Mouse (Mus musculus) leukemia stem cell, adult 10-12 weeks (primary cell): ENCODE measurements around the gene Prl3a1. TPM values are rescaled to one million over a fixed set of nuclear protein-coding genes. Genes with fewer than 3 reads are reported as not detected.

Experiments used
- polyA plus RNA-seq: library from polyadenylated mRNA; stranded (reverse); fragments of >175 nt; gene quantifications from 2 replicates; pipeline ENCODE4 v1.2.3, GENCODE M21; 2012; ENCODE audit warnings: low replicate concordance

Gene Prl3a1
- not detected in 2 replicates for polyA plus RNA-seq

DNA sequence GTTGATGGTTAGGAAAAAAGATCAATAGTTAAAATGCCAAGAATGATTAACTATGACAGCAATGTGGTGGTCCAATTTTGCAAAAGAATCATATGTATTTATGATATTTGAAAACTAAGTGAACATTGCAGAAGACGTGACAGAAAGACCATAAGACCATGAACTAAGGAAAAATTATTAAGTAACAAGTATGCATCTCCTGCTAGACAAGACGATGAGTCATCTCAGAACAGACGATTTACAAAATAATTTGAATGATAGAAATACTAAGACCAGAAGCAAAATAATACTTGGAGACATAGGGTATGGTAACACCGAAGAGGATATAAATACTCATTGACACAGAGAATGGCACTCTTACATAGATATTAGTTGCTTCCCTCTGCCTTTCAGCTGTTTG is at the start of gene Prl3a1:
TSS of gene Prl3a1 (plus strand) at position 301 of the 400 bp plus-strand sequence.

GRCm38 (mm10) chr13:27241547-27241946 is 17.7 kb upstream of the Prl3a1 start, which contains the start of gene Prl3b1:
Prl3b1 (plus strand) TSS chr13:27241847.

GRCm38 (mm10) chr13:27312334-27313225 is 53.3 kb downstream of the Prl3a1 start, which contains the start of gene Prl6a1:
Prl6a1 (plus strand) TSS chr13:27312627.

Other genes with a start within 250 kb of the Prl3a1 start
- gene Prl, start 201.9 kb upstream of the Prl3a1 start, polyA plus RNA-seq: not detected in 2 replicates
- gene Prl3d1, start 165.2 kb upstream of the Prl3a1 start, polyA plus RNA-seq: not detected in 2 replicates
- gene Prl3d2, start 137.7 kb upstream of the Prl3a1 start, polyA plus RNA-seq: not detected in 2 replicates
- gene Prl3d3, start 102.6 kb upstream of the Prl3a1 start, polyA plus RNA-seq: not detected in 2 replicates
- gene Prl3c1, start 62.8 kb upstream of the Prl3a1 start, polyA plus RNA-seq: not detected in 2 replicates
- not detected in 2 replicates for gene Prl3b1, start 17.6 kb upstream of the Prl3a1 start, polyA plus RNA-seq
- not detected in 2 replicates for gene Prl6a1, start 53.2 kb downstream of the Prl3a1 start, polyA plus RNA-seq
- gene Prl8a2, start 86.2 kb downstream of the Prl3a1 start, polyA plus RNA-seq: not detected in 2 replicates
- gene Prl2b1, start 131.4 kb downstream of the Prl3a1 start, polyA plus RNA-seq: not detected in 2 replicates
- not detected in 2 replicates for gene Prl8a6, start 179.3 kb downstream of the Prl3a1 start, polyA plus RNA-seq